Comparison of ENCODE assay signal across 20 mouse cellular contexts in the genomic region with DNA sequence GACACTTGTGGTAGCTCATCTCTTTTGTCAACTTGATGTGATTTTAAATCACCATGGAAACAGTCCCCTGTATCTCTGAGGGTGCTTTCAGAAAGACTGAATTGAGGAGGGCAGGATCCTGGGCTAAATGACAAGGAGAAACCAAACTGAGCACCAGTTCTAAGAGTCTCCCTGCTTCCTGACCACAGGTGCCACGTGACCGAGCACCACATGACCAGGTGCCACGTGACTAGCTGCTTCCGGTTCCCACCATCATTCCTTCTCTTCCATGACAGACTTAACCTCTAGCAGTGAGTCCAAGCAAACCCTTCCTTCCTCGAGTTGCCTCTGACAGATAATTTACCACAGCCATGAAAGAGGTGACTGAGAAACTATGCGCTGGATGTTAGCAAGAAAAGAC.
"Had no signal": no experiment of that assay in that cellular context is flagged by ENCODE, and none has a peak within 500 bp of the region (broad histone marks: within the 10 kb centered on the region; RNA-seq: fewer than 3 reads in every experiment).

No protein-coding gene starts in this region.

- H3K27me3 ChIP-seq: limb, embryonic 13.5 days; liver, embryonic 12.5 days; liver, embryonic 15.5 days; lung, embryonic 15.5 days; megakaryocyte, embryonic 14.5 days; midbrain, embryonic 13.5 days had no signal

- H3K36me3 ChIP-seq: limb, embryonic 10.5 days; limb, embryonic 13.5 days; liver, embryonic 12.5 days; liver, embryonic 15.5 days; lung, embryonic 15.5 days; midbrain, embryonic 10.5 days; midbrain, embryonic 13.5 days had no signal

- H3K4me3 ChIP-seq: layer of hippocampus, adult 2 months; limb, embryonic 10.5 days; limb, embryonic 13.5 days; liver, embryonic 12.5 days; liver, embryonic 15.5 days; lung, embryonic 15.5 days; megakaryocyte, embryonic 14.5 days; midbrain, embryonic 10.5 days; midbrain, embryonic 13.5 days had no signal

- H3K4me1 ChIP-seq: limb, embryonic 13.5 days; liver, embryonic 12.5 days; liver, embryonic 15.5 days; lung, embryonic 15.5 days; megakaryocyte, embryonic 14.5 days; midbrain, embryonic 13.5 days had no signal

- H3K9me3 ChIP-seq: limb, embryonic 10.5 days; limb, embryonic 13.5 days; liver, embryonic 12.5 days; liver, embryonic 15.5 days; lung, embryonic 15.5 days; midbrain, embryonic 10.5 days; midbrain, embryonic 13.5 days had no signal

- DNase-seq: kidney, postnatal 25 days; layer of hippocampus, adult 9-11 months; liver; lung, adult 18-20 months; lung, postnatal 10 days; lung, postnatal 36 days; thymus, adult 2 months; thymus, postnatal 14 days; thymus, postnatal 4 days had no signal

- H3K27ac ChIP-seq: layer of hippocampus, adult 2 months; limb, embryonic 10.5 days; limb, embryonic 13.5 days; liver, embryonic 12.5 days; liver, embryonic 15.5 days; lung, embryonic 15.5 days; midbrain, embryonic 10.5 days; midbrain, embryonic 13.5 days; stomach, postnatal 0 days had no signal

- H3K9ac ChIP-seq: limb, embryonic 13.5 days; liver, embryonic 12.5 days; liver, embryonic 15.5 days; lung, embryonic 15.5 days; midbrain, embryonic 13.5 days had no signal

- H3K4me2 ChIP-seq: limb, embryonic 13.5 days; liver, embryonic 12.5 days; liver, embryonic 15.5 days; lung, embryonic 15.5 days; midbrain, embryonic 13.5 days had no signal

- ATAC-seq: liver, embryonic 12.5 days; midbrain, embryonic 13.5 days; midbrain, embryonic 16.5 days had no signal
